Mouse (Mus musculus) heart, embryonic 14.5 days (tissue): Measurements from ENCODE around the gene Tasp1. TPM values are rescaled to one million over a fixed set of nuclear protein-coding genes. Genes with fewer than 3 reads are reported as not detected.
A peak's percentile ranks its signal among the peaks of the same experiment; 100 is the strongest.

Experiments used
- ATAC-seq: fragments of 200-750 bp; cut with Nextera tagmentation; 2 replicates; pipeline ENCODE4 v1.8.0; 2017; ENCODE audit warnings: low read depth, moderate TSS enrichment; ENCODE audit not compliant: insufficient number of reproducible peaks, insufficient read depth, low FRiP score
- H3K27ac ChIP-seq, 2 experiments: fragments of 200-500 bp in 1 of 2; fragments of 300-500 bp in 1 of 2; sonication (generic) in 1 of 2; replicated peaks in 1 of 2; 2 replicates each; pipeline ENCODE4 v1.5.1; 2012 to 2014; ENCODE audit warnings: low read depth in 2 of 2, low read length in 2 of 2, control low read depth in 1 of 2, mild to moderate bottlenecking in 1 of 2, mixed read lengths in 1 of 2; ENCODE audit not compliant: control insufficient read depth in 1 of 2, insufficient read depth in 1 of 2
- H3K27me3 ChIP-seq: fragments of 300-500 bp; sonication (generic); 2 replicates; pipeline ENCODE4 v1.6.1; 2014; ENCODE audit warnings: mild to moderate bottlenecking, low read length, control low read depth; ENCODE audit not compliant: control insufficient read depth, insufficient read depth
- H3K36me3 ChIP-seq: fragments of 300-500 bp; sonication (generic); 2 replicates; pipeline ENCODE4 v1.6.1; 2014; ENCODE audit warnings: mild to moderate bottlenecking, control low read depth, low read length, mixed read lengths; ENCODE audit not compliant: control insufficient read depth, insufficient read depth
- H3K4me1 ChIP-seq, 2 experiments: fragments of 200-500 bp in 1 of 2; fragments of 300-500 bp in 1 of 2; sonication (generic) in 1 of 2; 2 replicates each; pipeline ENCODE4 v1.6.1; 2012 to 2014; ENCODE audit warnings: low read length in 2 of 2, control low read depth in 1 of 2, mixed read lengths in 1 of 2; ENCODE audit not compliant: control insufficient read depth in 2 of 2, insufficient read depth in 2 of 2
- H3K4me2 ChIP-seq: fragments of 300-500 bp; sonication (generic); 2 replicates; pipeline ENCODE4 v1.6.1; 2014; ENCODE audit warnings: mild to moderate bottlenecking, low read length
- H3K4me3 ChIP-seq, 2 experiments: fragments of 200-500 bp in 1 of 2; fragments of 300-500 bp in 1 of 2; sonication (generic) in 1 of 2; 2 replicates each; pipeline ENCODE4 v1.5.1; 2012 to 2014; ENCODE audit warnings: low read length in 2 of 2, mild to moderate bottlenecking in 2 of 2, control low read depth in 1 of 2, low read depth in 1 of 2, moderate library complexity in 1 of 2; ENCODE audit not compliant: control insufficient read depth in 1 of 2, insufficient read depth in 1 of 2
- H3K9ac ChIP-seq: fragments of 300-500 bp; sonication (generic); 2 replicates; pipeline ENCODE4 v1.6.1; 2014; ENCODE audit warnings: mild to moderate bottlenecking, low read length
- H3K9me3 ChIP-seq: fragments of 300-500 bp; sonication (generic); 2 replicates; pipeline ENCODE4 v1.6.1; 2016; ENCODE audit warnings: low read length, control low read depth; ENCODE audit not compliant: control insufficient read depth
- WGBS: fragments of 180-500 bp; shearing (Covaris S2); extraction: QIAGEN DNeasy Blood & Tissue Kit; methylation state at CpG from one replicate; pipeline ENCODE4 v1.1.7; 2014; 5-methylcytosine and 5-hydroxymethylcytosine counted together
- polyA plus RNA-seq: library from polyadenylated mRNA; unstranded; fragments of >200 nt; fragmentation: Nextera tagmentation; extraction: Ambion mirVana; gene quantifications from 2 replicates; pipeline ENCODE4 v1.2.1, GENCODE M21; 2014

Tasp1 gene
- polyA plus RNA-seq = 12.8 and 13.6 TPM in 2 replicates

DNA sequence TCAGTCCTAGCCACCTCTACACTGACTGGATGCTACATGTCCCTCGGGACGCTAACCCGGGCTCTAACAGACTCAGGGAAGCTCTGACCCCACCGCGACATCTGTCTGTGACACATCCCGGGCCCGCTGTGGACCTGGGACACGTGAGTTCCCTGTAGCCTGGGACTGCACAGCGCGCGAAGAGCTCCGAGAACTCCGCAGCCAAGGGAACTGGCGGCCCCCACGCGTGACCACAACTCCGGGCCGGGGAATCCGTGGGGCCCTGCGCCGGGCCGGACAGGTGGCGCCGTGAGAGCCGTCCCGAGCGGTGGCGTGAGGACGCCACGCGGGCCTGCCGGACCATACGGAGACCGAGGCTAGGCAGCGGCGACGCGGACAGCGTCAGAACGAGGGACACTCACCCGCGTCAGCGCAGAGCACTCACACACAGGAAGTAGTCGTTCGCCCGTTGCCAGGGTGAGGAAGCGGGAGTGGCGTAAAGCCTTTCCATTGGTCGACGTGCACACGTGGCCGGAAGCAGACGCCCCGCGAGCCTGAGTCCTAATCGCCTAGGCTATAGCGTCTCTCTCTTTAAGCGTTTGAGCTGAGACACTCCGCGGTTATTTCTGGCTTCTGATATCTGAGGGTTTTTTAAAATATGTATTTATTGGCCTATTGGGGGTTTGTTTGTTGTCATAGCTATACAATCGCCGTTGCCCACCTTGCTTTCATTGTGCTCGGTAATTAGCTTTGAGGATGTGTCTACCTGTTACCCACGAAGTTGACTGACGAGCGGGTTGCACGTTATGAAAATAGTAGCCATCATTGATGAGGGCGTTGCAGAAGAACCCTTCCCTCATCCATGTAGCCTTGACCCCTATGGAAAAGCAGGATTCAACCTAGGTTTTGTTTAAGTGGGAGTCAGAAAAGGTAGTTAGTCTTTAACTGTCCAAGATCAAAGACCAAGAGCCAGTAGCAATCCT is at the start of gene Tasp1:
Tasp1 (minus strand) TSS at position 453 of the 962 bp plus-strand sequence.
- Histone ChIP-seq H3K36me3 (no peaks in the 10 kb centered on the region), H3K4me2 (peak within 1 kb of the TSS; percentile 85), H3K4me3 (peak within 1 kb of the TSS; percentile 61 to 91), H3K9ac (peak within 1 kb of the TSS; percentile 92), H3K27ac (peak within 1 kb of the TSS; percentile 60 to 90), H3K4me1 (peaks cover 0 to 8% of the 10 kb centered on the region in 2 experiments; a peak in 1 of 4 replicates), H3K9me3 (no peaks in the 10 kb centered on the region), H3K27me3 (no peaks in the 10 kb centered on the region)
- WGBS = under 1% methylated on average over 68 of the region's 68 CpGs
- peak; percentile 100 for ATAC-seq

DNA sequence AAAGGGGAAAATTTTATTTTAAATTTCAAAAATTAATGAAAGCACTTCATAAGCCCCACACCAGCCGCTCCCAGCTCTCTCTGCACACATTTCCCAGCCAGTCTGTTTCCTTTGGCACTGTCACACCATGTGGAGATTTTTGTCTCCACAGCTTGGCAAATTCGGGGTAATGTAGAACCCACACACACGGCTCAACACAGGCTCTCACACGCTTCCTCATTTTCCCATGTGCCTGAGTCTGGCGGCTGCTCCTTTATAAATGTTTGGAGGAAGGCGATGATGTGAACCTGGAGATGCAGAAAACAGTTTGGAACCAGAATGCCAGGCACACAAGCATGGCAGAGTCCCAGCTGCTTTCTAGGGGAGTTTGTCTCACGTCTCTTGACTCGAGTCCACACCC is 47.2 kb upstream of the Tasp1 start:
- Histone ChIP-seq H3K27me3 (no peaks in the 10 kb centered on the region), H3K9me3 (no peaks in the 10 kb centered on the region), H3K4me1 (no peaks in the 10 kb centered on the region), H3K27ac (no peak overlapping the region), H3K4me2 (no peak overlapping the region), H3K9ac (no peak overlapping the region), H3K36me3 (peaks cover under 1% of the 10 kb centered on the region; the same call in 1 of the 2 replicates), H3K4me3 (no peak overlapping the region)
- no peak for ATAC-seq
- 73% methylated on average over 8 of the region's 8 CpGs for WGBS

DNA sequence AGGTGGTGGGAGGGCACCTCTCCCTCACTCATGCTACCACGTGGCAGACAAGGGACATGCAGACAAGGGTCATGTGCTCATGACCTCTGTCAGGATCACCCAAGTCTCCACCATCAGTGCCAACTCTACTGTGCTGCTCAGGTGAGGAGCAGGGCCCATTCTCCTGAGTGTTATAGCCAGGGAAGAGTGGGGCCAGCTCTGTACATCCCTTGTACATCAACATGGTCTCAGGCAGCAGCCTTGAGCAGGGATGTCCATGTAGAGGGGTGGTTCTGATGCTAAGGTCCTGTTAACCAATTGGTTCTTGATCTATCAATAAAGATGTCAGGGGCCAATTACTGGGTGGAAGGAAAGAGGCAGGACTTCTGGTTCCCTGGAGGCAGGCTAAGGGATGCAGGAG is 42.3 kb upstream of the Tasp1 start:
- 38% methylated on average over 1 of the region's 1 CpGs for WGBS
- Histone ChIP-seq H3K27ac (no peak overlapping the region), H3K9me3 (no peaks in the 10 kb centered on the region), H3K9ac (no peak overlapping the region), H3K36me3 (no peaks in the 10 kb centered on the region), H3K27me3 (no peaks in the 10 kb centered on the region), H3K4me1 (no peaks in the 10 kb centered on the region), H3K4me3 (no peak overlapping the region), H3K4me2 (no peak overlapping the region)
- ATAC-seq = no peak; the same call in 1 of the 2 replicates

DNA sequence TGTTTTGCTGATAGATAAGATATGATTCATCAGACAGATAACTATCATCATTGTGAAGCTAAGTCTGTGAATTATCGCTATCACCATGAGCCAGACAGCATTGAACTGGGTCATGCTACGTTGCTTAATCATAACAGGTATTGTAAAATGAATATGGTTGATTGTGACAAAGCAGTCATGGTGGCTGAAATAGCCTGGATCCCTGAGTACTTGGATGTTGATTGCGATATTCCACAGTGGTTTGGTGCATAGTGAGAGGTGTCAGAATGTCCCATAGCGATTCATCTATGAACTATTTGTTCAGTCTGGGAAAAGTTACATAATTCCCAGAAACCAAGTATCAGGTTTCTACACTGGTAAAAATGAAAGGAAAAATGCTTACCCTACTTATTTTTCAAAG is 41.0 kb upstream of the Tasp1 start:
- no peak overlapping the region for H3K4me3 ChIP-seq
- 82% methylated on average over 4 of the region's 4 CpGs for WGBS
- no peaks in the 10 kb centered on the region for H3K27me3 ChIP-seq
- H3K9me3 ChIP-seq = no peaks in the 10 kb centered on the region
- H3K27ac ChIP-seq = no peak overlapping the region
- ATAC-seq = no peak
- H3K36me3 ChIP-seq = no peaks in the 10 kb centered on the region
- no peaks in the 10 kb centered on the region for H3K4me1 ChIP-seq
- H3K9ac ChIP-seq = no peak overlapping the region
- no peak overlapping the region for H3K4me2 ChIP-seq

GRCm38 (mm10) chr2:140104951-140105350 is 38.3 kb upstream of the Tasp1 start:
- H3K36me3 ChIP-seq = no peaks in the 10 kb centered on the region
- H3K9me3 ChIP-seq = no peaks in the 10 kb centered on the region
- H3K4me1 ChIP-seq = no peaks in the 10 kb centered on the region
- no peak for ATAC-seq
- H3K27me3 ChIP-seq = no peaks in the 10 kb centered on the region
- H3K27ac ChIP-seq = no peak overlapping the region
- H3K9ac ChIP-seq = no peak overlapping the region
- no peak overlapping the region for H3K4me2 ChIP-seq
- no peak overlapping the region for H3K4me3 ChIP-seq
- 41% methylated on average over 3 of the region's 3 CpGs for WGBS

GRCm38 (mm10) chr2:140100551-140101474 is 34.2 kb upstream of the Tasp1 start:
- Histone ChIP-seq H3K27me3 (no peaks in the 10 kb centered on the region), H3K4me3 (no peak overlapping the region)
- 75% methylated on average over 3 of the region's 3 CpGs for WGBS

GRCm38 (mm10) chr2:140099971-140100370 is 33.4 kb upstream of the Tasp1 start:
- H3K4me2 ChIP-seq = no peak overlapping the region
- H3K4me3 ChIP-seq = no peak overlapping the region

More at GRCm38 (mm10) chr2:140100551-140101474, 34.2 kb upstream of the Tasp1 start:
- H3K36me3 ChIP-seq = no peaks in the 10 kb centered on the region
- H3K9ac ChIP-seq = no peak overlapping the region
- no peak overlapping the region for H3K27ac ChIP-seq
- no peaks in the 10 kb centered on the region for H3K4me1 ChIP-seq
- H3K9me3 ChIP-seq = 0 out of 2 replicates have a peak, but pooled peaks cover 2% of the 10 kb centered on the region
- ATAC-seq = no peak
- no peak overlapping the region for H3K4me2 ChIP-seq

More at GRCm38 (mm10) chr2:140099971-140100370, 33.4 kb upstream of the Tasp1 start:
- Histone ChIP-seq H3K27me3 (no peaks in the 10 kb centered on the region), H3K9ac (no peak overlapping the region), H3K36me3 (no peaks in the 10 kb centered on the region), H3K27ac (no peak overlapping the region), H3K9me3 (0 out of 2 replicates have a peak, but pooled peaks cover 2% of the 10 kb centered on the region), H3K4me1 (no peaks in the 10 kb centered on the region)
- no peak for ATAC-seq
- 77% methylated on average over 3 of the region's 3 CpGs for WGBS
